Mouse (Mus musculus) CH12.LX (cell line): Measurements from ENCODE around the gene Rmdn2. TPM values are rescaled to one million over a fixed set of nuclear protein-coding genes. Genes with fewer than 3 reads are reported as not detected.
A peak's percentile ranks its signal among the peaks of the same experiment; 100 is the strongest.

Experiments used
- DNase-seq: peaks from one replicate; pipeline ENCODE4 v3.0.0-alpha.2; 2013; ENCODE audit errors: extremely low read depth
- H3K27ac ChIP-seq: 2 replicates; pipeline ENCODE4 v1.5.1; 2012; ENCODE audit warnings: low read depth, mild to moderate bottlenecking, control low read depth, moderate library complexity; ENCODE audit not compliant: insufficient read depth
- H3K27me3 ChIP-seq: replicated peaks from 2 replicates; pipeline ENCODE3; 2012; ENCODE audit warnings: inconsistent platforms
- H3K36me3 ChIP-seq, 2 experiments: replicated peaks in 1 of 2; 2 replicates each; pipeline versions ENCODE3 to v1.6.1; 2012; ENCODE audit warnings: inconsistent platforms in 1 of 2, low read length in 1 of 2, mild to moderate bottlenecking in 1 of 2, mixed read lengths in 1 of 2, moderate library complexity in 1 of 2; ENCODE audit not compliant: control insufficient read depth in 1 of 2, insufficient read depth in 1 of 2
- H3K4me1 ChIP-seq, 2 experiments: 2 replicates each; pipeline ENCODE4 v1.6.1; 2012; ENCODE audit warnings: inconsistent platforms in 1 of 2, moderate library complexity in 1 of 2; ENCODE audit not compliant: insufficient read depth in 2 of 2, control insufficient read depth in 1 of 2
- H3K4me2 ChIP-seq: 2 replicates; pipeline ENCODE4 v1.6.1; 2012; ENCODE audit warnings: low read depth, mild to moderate bottlenecking, control low read depth; ENCODE audit not compliant: poor library complexity, insufficient read depth, severe bottlenecking
- H3K4me3 ChIP-seq, 3 experiments: fragments of 150-350 bp in 1 of 3; sonication (generic) in 1 of 3; replicated peaks in 1 of 3; 2 replicates each; pipeline versions ENCODE3 to v1.5.1; 2011 to 2012; ENCODE audit warnings: low read depth in 2 of 3, low read length in 2 of 3, mild to moderate bottlenecking in 2 of 3, moderate library complexity in 2 of 3, control low read depth in 1 of 3, improper control_type of control experiment in 1 of 3, inconsistent platforms in 1 of 3, mixed read lengths in 1 of 3; ENCODE audit not compliant: poor library complexity in 1 of 3
- H3K79me2 ChIP-seq: replicated peaks from 2 replicates; pipeline ENCODE4 v1.6.1; 2012; ENCODE audit warnings: mild to moderate bottlenecking, moderate library complexity; ENCODE audit not compliant: control insufficient read depth, poor library complexity, insufficient read depth, severe bottlenecking; ENCODE audit errors: extremely low read depth
- H3K9ac ChIP-seq: 2 replicates; pipeline ENCODE4 v1.6.1; 2012; ENCODE audit warnings: low read depth, mild to moderate bottlenecking, control low read depth, moderate library complexity; ENCODE audit not compliant: insufficient read depth
- H3K9me3 ChIP-seq: replicated peaks from 2 replicates; pipeline ENCODE3; 2012; ENCODE audit warnings: low read length, inconsistent platforms, mixed read lengths
- BHLHE40 ChIP-seq: IDR thresholded peaks from 2 replicates; pipeline ENCODE4 v1.6.1; 2011; ENCODE audit warnings: mild to moderate bottlenecking, low read depth, low read length, improper control_type of control experiment
- CTCF ChIP-seq, 2 experiments: IDR thresholded peaks in 1 of 2; conservative IDR thresholded peaks in 1 of 2; 2 replicates each; pipeline ENCODE4 v1.5.1; 2011 to 2012; ENCODE audit warnings: low read depth in 2 of 2, low read length in 2 of 2, improper control_type of control experiment in 1 of 2, inconsistent platforms in 1 of 2, mild to moderate bottlenecking in 1 of 2, moderate library complexity in 1 of 2
- HCFC1 ChIP-seq: IDR thresholded peaks from 2 replicates; pipeline ENCODE4 v1.6.1; 2012; ENCODE audit warnings: low read depth, mild to moderate bottlenecking, inconsistent platforms, low read length, improper control_type of control experiment
- MAX ChIP-seq: IDR thresholded peaks from 2 replicates; pipeline ENCODE4 v1.6.1; 2011; ENCODE audit warnings: low read length, improper control_type of control experiment
- MXI1 ChIP-seq: IDR thresholded peaks from 2 replicates; pipeline ENCODE4 v1.6.1; 2011; ENCODE audit warnings: mild to moderate bottlenecking, low read depth, low read length, improper control_type of control experiment
- NRF1 ChIP-seq: IDR thresholded peaks from 2 replicates; pipeline ENCODE4 v1.6.1; 2014; ENCODE audit warnings: low read depth, mild to moderate bottlenecking, inconsistent platforms, low read length, improper control_type of control experiment, moderate library complexity
- POLR2A ChIP-seq: IDR thresholded peaks from 2 replicates; pipeline ENCODE4 v1.6.1; 2011; ENCODE audit warnings: low read depth, mild to moderate bottlenecking, improper control_type of control experiment, low read length
- RAD21 ChIP-seq: IDR thresholded peaks from 2 replicates; pipeline ENCODE4 v1.6.1; 2011; ENCODE audit warnings: low read depth, mild to moderate bottlenecking, low read length, improper control_type of control experiment, moderate library complexity
- SMC3 ChIP-seq: IDR thresholded peaks from 2 replicates; pipeline ENCODE4 v1.6.1; 2011; ENCODE audit warnings: low read depth, low read length, improper control_type of control experiment
- TBP ChIP-seq: conservative IDR thresholded peaks from 2 replicates; pipeline ENCODE4 v1.6.1; 2011; ENCODE audit warnings: low read depth, low read length, improper control_type of control experiment
- TCF12 ChIP-seq: IDR thresholded peaks from 2 replicates; pipeline ENCODE4 v1.6.1; 2014; ENCODE audit warnings: low read depth, mild to moderate bottlenecking, inconsistent platforms, low read length, improper control_type of control experiment
- UBTF ChIP-seq: IDR thresholded peaks from 2 replicates; pipeline ENCODE4 v1.6.1; 2012; ENCODE audit warnings: low read depth, mild to moderate bottlenecking, inconsistent platforms, low read length, improper control_type of control experiment, moderate library complexity
- USF1 ChIP-seq: IDR thresholded peaks from 2 replicates; pipeline ENCODE4 v1.6.1; 2014; ENCODE audit warnings: low read depth, mild to moderate bottlenecking, inconsistent platforms, low read length, improper control_type of control experiment
- dilution Hi-C: fragments of 300-500 bp; cut with MboI; formaldehyde crosslinking; loops from 2 replicates; pipeline ENCODE4 v1.14.3; 2020; ENCODE audit warnings: low sequenced_read_pairs; ENCODE audit not compliant: extremely low pct_unique_long_range_greater_than_20kb, extremely low pct_ligation_motif_present
- in situ Hi-C: fragments of 300-500 bp; cut with MboI; formaldehyde crosslinking; loops from 3 replicates; pipeline ENCODE4 v1.14.3; 2019; ENCODE audit warnings: low sequenced_read_pairs, low pct_ligation_motif_present, low pct_unique_long_range_greater_than_20kb, mixed read lengths
- polyA plus RNA-seq: library from polyadenylated mRNA; unstranded; fragments of >175 nt; gene quantifications from 2 replicates; pipeline ENCODE4 v1.2.1, GENCODE M21; 2012; ENCODE audit warnings: low read depth; ENCODE audit not compliant: insufficient read length
- total RNA-seq, 2 experiments: library from RNA; depleted of rRNA; stranded (reverse); fragments of 300-350 nt in 1 of 2; fragments of >200 nt in 1 of 2; gene quantifications; 2 replicates each; pipeline ENCODE4 v1.2.3; 2012 to 2014

Gene Rmdn2
- total and polyA plus RNA-seq, 3 experiments = 0.59 to 3.0 (median 2.2) TPM

DNA sequence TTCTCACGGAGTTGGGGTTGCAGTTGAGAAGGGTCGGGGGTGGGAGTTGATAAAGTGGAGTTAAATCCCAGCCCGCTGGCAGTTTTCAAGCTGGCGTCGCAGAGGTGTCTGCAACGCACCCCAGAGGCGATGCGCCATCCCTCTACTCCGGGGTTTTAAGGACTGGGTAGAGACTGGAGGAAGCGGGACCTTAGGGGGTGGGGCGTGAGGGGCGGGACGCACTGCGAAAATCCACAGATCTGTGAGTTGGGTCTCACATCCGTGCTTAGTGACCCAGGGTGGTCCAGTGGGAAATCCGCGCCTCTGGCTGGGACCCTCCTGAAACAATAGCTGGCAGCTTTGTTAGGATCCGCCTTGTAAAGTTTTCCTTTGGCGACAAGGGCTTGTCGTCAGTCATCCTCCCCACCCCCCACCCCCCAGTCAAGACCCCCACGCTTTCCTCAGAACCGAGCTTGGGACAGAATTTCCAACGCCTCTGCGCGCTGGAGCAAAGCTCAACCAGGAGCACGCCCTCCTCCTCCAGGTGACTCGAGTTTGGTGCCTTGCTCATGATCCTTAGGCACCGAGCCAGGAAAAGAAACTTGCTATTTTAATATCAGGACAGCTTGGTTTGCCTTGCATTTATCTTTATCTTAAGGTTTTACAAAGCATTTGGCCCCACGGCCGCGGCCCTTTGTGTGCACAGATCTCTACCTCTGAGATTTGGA, 103.4 kb downstream of the Rmdn2 start, which contains the start of gene Cyp1b1:
Cyp1b1 (minus strand) TSS at position 131 of the 707 bp plus-strand sequence.
- H3K36me3 ChIP-seq = no peaks in the 10 kb centered on the region
- DNase-seq = no peak
- peak within 1 kb of the TSS; percentile 7; the same call in 1 of the 2 replicates for H3K9ac ChIP-seq
- H3K9me3 ChIP-seq = peaks cover 8% of the 10 kb centered on the region
- H3K4me2 ChIP-seq = peak within 1 kb of the TSS; percentile 42
- H3K4me1 ChIP-seq = peaks cover 0 to 6% of the 10 kb centered on the region in 2 experiments; a peak in 1 of 4 replicates
- no peak within 1 kb of the TSS for H3K27ac ChIP-seq
- TF ChIP-seq USF1 = no peak
- no peak for TF ChIP-seq SMC3
- no peak for TF ChIP-seq TBP
- TF ChIP-seq, all 38 proteins: peak for 0
- Histone ChIP-seq H3K79me2 (no peaks in the 10 kb centered on the region), H3K4me3 (peak within 1 kb of the TSS in 2 of 3 experiments; percentile 23 to 43), H3K27me3 (peaks cover 29% of the 10 kb centered on the region)
- dilution Hi-C loops (no loop called here), in situ Hi-C loops (loop anchor here (5.0 to 25.0 kb wide), 2 partner anchors 53 to 472 kb away; no protein-coding TSS in a partner anchor)

DNA sequence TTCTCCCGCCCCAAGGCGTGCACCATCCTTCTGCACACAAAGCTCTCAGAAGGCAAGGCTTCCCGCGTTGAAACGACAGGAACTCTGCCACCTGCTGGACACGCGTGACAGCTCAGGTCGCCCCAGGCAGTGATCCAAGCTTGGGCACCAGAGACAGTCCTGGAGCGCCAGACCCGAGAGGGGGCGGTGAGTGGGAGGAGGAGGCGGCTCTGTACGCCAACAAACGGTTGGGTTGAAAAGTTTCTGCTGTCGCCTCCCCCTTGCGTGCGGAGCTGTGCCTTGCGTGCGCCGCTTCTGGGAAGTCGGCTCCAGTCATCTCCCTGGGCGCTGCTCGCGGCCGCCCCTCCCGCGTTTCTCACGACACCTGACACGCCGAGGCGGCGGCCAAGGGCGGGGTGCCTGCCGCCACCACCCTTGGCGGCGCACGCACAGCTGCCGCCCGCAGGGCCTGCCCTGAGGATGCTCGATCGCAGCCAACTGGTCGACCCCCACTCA, 104.0 kb downstream of the Rmdn2 start:
- Histone ChIP-seq H3K4me1 (peaks cover 0 to 6% of the 10 kb centered on the region in 2 experiments; a peak in 1 of 4 replicates), H3K9ac (no peak overlapping the region), H3K27me3 (peaks cover 29% of the 10 kb centered on the region), H3K4me2 (peak overlapping the region; percentile 42), H3K79me2 (no peaks in the 10 kb centered on the region), H3K36me3 (no peaks in the 10 kb centered on the region), H3K27ac (no peak overlapping the region), H3K4me3 (peak overlapping the region in 2 of 3 experiments; percentile 23 to 43)
- peak; percentile 84 for DNase-seq
- dilution Hi-C loops = no loop called here
- TF ChIP-seq UBTF (peak; percentile 60; the same call in 1 of the 2 replicates), MAX (peak; percentile 56; the same call in 1 of the 2 replicates), POLR2A (no peak), TBP (no peak), RAD21 (peak; percentile 33), NRF1 (peak; percentile 56; the same call in 1 of the 2 replicates), TCF12 (peak; percentile 26; the same call in 1 of the 2 replicates), HCFC1 (no peak), CTCF (conservative IDR thresholded peaks at IDR 0.05 in 1 of 2, IDR thresholded peaks at IDR 0.05 in 1 of 2; ENCODE audit: low read depth in 2 of 2, low read length in 2 of 2) (peak; percentile 27 to 83; a peak in 3 of 4 replicates), BHLHE40 (peak; percentile 52; the same call in 1 of the 2 replicates), MXI1 (no peak), SMC3 (peak; percentile 80)
- TF ChIP-seq, all 38 proteins: peak for 8
- peaks cover 8% of the 10 kb centered on the region for H3K9me3 ChIP-seq
- in situ Hi-C loops = loop anchor here (5.0 to 25.0 kb wide), 2 partner anchors 53 to 472 kb away; no protein-coding TSS in a partner anchor
